Mouse (Mus musculus) v-Abl transformed pro-B cells (cell line): ENCODE data around the gene Efcab6.

ENCODE experiments used
- in situ Hi-C, 2 experiments: fragments of 400-800 bp; cut with MboI; formaldehyde crosslinking; loops; one replicate each; pipeline ENCODE4 v1.15.1; 2025; ENCODE audit not compliant: unreplicated experiment in 2 of 2

Gene Efcab6

GRCm38 (mm10) chr15:83989241-83989640 lies 75.9 kb downstream of the Efcab6 start:
- in situ Hi-C loops, result no loop called here

DNA sequence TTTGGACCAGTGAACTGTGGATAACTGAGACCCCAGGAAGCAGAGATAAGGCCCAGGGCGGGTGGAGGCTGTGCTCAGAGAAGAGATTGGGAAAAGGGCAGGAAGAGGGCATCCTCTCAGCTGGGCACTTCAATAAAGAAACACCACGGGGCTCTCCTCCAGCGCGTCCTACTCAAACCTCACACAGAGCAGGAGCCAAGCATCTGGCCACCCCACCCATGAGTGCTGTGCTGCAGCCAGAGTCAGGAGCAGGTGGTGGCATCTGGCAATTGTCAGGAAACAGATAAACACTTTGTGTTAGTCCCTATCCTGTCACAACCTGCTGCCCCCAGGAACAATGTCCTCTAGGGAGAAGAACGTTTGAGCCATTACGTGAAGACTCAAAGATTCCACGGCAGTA lies 77.1 kb downstream of the Efcab6 start:
- in situ Hi-C loops, result no loop called here

DNA sequence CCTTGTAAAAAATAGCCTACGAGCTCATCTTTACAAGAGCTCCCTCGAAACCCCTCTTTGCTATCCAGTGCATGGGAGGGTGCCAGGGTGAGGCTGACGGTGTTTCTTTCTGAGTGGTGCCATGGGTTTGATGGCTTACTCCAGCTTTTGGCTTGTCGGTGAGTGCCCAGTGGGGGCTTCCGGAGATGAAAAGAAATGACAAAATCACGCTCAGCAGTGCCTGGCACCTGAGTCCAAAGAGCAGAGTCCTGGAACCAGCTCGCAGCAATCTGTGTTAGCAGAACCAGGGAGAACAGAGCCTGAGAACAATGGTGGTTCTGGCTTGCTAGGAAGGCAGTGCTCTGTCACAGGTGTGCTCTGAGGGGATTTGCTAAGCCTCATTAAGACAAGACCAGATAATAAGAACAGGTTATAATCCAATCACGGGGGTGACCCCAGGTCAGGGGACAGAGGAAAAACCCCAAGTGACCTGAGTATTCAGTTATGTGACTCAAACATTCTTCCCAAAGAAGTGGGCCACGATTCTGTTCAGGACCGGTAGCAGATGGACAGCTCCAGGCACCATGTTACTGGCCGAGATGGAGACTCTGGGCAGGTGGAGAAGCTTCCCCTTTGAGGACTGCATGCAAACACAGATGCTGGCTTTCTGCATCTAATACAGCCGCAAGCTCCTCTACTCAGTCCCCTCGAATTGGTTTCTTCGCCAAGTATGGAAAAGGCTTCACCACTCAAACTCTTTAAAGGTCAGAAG lies 82.8 kb downstream of the Efcab6 start:
- in situ Hi-C loops, result no loop called here

GRCm38 (mm10) chr15:83978865-83979264 lies 86.3 kb downstream of the Efcab6 start:
- in situ Hi-C loops, result no loop called here

DNA sequence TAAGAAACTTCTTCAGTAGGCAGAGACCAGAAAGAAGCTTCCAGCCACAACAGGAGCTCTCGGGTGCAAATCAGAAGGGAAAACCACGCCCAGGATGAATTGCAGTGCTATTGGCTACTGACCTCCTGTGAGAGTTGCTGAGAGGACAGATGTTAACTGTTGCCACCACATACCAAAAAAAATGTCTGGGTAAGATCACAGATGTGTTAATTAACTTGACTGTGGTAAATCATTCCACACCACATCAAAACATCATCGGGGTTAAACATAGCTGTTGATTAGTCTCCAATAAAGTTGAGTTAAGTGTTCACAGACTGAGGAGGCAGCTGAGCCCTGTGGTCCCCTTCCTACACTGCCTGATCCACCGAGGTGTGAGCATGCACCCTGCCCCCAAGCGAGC lies 88.1 kb downstream of the Efcab6 start:
- in situ Hi-C loops, result no loop called here

DNA sequence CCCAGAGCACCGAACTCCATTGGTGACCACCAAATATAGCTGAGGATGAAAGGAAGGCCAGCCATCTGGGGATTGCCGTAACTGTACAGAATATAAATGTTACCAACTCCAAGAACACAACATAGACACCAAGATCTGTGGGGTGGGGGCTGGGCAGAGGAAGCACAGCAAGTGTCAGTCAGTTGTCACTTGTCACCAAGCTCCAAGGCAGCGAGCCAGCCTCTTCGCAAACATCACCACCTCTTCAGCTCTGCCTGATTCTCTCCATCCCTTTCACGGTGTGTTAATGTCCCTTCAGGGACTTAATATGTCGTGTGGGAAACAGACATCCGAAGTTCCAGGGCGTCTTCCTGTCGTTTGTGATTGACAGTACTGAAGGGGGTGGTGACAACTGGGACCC lies 93.0 kb downstream of the Efcab6 start:
- in situ Hi-C loops, result no loop called here

- in situ Hi-C loops, result no loop called here
These were observed 97.4 kb downstream of the Efcab6 start for GRCm38 (mm10) chr15:83967802-83968201.

GRCm38 (mm10) chr15:83965126-83965525 lies 100.1 kb downstream of the Efcab6 start:
- in situ Hi-C loops, result no loop called here

GRCm38 (mm10) chr15:83958376-83958775 lies 106.8 kb downstream of the Efcab6 start:
- in situ Hi-C loops, result no loop called here

DNA sequence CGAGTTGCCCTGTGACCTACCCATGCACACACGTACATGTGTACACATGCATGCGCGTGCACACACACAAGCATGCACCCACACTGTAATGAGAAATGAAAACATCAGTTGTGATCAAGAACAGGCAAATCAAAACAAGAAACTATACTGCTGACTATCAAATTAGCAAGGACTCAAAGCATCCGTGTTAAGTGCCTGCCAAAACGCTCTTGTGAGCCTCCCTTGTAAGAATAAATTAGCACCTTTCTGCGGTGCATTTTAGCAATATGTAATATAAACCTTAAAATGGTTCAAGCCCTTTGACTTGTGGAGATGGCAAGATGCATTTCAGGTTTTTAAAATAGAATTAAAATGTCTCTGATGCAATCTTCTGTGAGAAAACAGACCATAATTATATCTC lies 108.2 kb downstream of the Efcab6 start:
- in situ Hi-C loops, result no loop called here

- in situ Hi-C loops, result no loop called here
These were observed 109.1 kb downstream of the Efcab6 start for GRCm38 (mm10) chr15:83955948-83956707.

GRCm38 (mm10) chr15:83949729-83950491 lies 115.3 kb downstream of the Efcab6 start:
- in situ Hi-C loops, result no loop called here

GRCm38 (mm10) chr15:83939703-83940102 lies 125.5 kb downstream of the Efcab6 start:
- in situ Hi-C loops, result no loop called here

- in situ Hi-C loops, result no loop called here
These were observed 126.7 kb downstream of the Efcab6 start for GRCm38 (mm10) chr15:83938466-83938865.

DNA sequence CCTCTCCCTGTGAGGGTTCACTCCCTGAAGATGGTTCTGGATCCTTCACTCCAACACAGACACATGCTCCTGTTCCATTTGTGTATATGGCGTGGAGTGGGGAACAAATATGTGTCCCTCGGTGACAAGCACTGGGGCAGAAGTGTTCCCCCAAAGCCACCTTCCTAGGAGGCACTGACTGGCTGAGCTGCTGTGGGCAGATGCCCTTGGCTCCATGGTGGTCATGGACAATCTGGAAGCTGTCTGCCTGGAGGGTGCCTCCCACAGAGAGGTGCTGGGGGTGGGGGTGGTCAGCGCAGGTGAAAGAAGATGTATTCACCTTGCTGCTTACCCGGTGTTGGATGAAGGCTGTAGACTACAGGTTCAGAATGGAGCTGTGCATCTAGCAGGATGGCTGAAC lies 128.7 kb downstream of the Efcab6 start:
- in situ Hi-C loops, result no loop called here

DNA sequence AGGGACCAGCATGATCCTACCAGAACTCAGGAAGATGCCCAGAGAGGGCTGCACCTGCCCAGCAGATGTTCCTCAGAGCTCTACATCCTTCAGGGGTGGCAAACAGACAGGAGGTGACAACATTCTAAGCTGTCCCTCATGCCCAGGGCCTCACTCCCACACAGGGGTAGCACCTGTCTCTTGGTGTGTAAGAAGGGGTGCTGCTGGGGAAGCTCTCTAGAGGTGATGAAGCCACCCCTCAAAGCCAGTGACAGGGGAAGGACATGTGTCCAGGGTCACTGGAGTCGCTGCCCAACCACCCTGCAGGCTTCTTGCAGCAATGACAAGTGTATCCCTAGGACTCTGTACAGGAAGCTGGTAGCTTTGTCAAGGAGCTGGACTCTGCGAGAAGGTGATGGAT lies 130.4 kb downstream of the Efcab6 start:
- in situ Hi-C loops, result no loop called here

- in situ Hi-C loops, result no loop called here
These were observed 139.8 kb downstream of the Efcab6 start for GRCm38 (mm10) chr15:83925338-83925737.

- in situ Hi-C loops, result no loop called here
These were observed 140.5 kb downstream of the Efcab6 start for GRCm38 (mm10) chr15:83924656-83925055.

- in situ Hi-C loops, result no loop called here
These were observed 149.8 kb downstream of the Efcab6 start for GRCm38 (mm10) chr15:83915376-83915775.

GRCm38 (mm10) chr15:83913028-83913714 lies 152.0 kb downstream of the Efcab6 start:
- in situ Hi-C loops, result no loop called here

DNA sequence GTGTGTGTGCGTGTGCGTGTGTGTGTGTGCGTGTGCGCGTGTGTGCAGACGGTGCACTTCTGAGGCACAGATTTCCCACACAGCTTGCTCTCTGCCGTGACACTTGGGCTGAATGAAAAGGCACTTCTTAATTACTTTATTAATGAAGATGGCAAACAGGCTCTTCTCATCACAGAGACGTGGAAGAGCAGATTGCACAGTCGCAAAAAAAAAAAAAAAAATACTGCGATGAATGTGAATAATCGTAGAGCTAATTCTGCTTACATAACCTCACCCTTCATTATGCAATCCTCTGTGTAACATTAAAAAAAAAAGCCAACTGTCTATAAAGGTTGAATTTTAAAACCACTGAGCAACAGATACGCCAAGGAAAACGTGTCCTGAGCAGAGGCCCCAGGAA lies 158.7 kb downstream of the Efcab6 start:
- in situ Hi-C loops, result no loop called here
